Comparison of ENCODE assay signal across 8 mouse cellular contexts in genomic region chr9:61373942-61374900, GRCm38 (mm10). TPM values are rescaled to one million over a fixed set of nuclear protein-coding genes. Genes with fewer than 3 reads are reported as not detected.
A peak's percentile ranks its signal among the peaks of the same experiment; 100 is the strongest.
DNase-seq lines count a peak whose midpoint lies in the region; ATAC-seq lines count a peak whose summit lies in the region.

No protein-coding gene starts in this region.

- H3K9ac ChIP-seq in heart, embryonic 15.5 days, result peak overlapping the region; percentile 79
- H3K9ac ChIP-seq in limb, embryonic 13.5 days, result peak overlapping the region; percentile 100

- peak; percentile 36 for DNase-seq in gastrocnemius, postnatal 10 days
- DNase-seq in gastrocnemius, postnatal 36 days, result no peak
- peak; percentile 67 for DNase-seq in CD4-positive helper T cell, adult 2 months (ENCODE audit: low read depth, low spot score)
- DNase-seq in cerebellum, postnatal 14 days, result peak; percentile 69 to 70
- peak; percentile 87 for DNase-seq in neural tube, embryonic 10.5 days (ENCODE audit: extremely low spot score, low spot score)
- no peak for DNase-seq in left cerebral cortex, adult 9 months (ENCODE audit: low spot score in 2 of 2)

- no peaks in the 10 kb centered on the region for H3K36me3 ChIP-seq in heart, embryonic 15.5 days
- H3K36me3 ChIP-seq in limb, embryonic 13.5 days, result peaks cover 35% of the 10 kb centered on the region

- peak overlapping the region; percentile 94 for H3K4me2 ChIP-seq in heart, embryonic 15.5 days
- H3K4me2 ChIP-seq in limb, embryonic 13.5 days (replicated peaks), result peak overlapping the region; percentile 82

- no peak for ATAC-seq in heart, embryonic 15.5 days (replicated peaks; ENCODE audit: insufficient number of reproducible peaks, insufficient read depth, low FRiP score, low read depth)
- ATAC-seq in limb, embryonic 13.5 days (ENCODE audit: low FRiP score, low read depth), result no peak; the same call in 1 of the 2 replicates

- H3K4me3 ChIP-seq in heart, embryonic 15.5 days, result peak overlapping the region; percentile 74
- peak overlapping the region; percentile 96 for H3K4me3 ChIP-seq in limb, embryonic 13.5 days

- peaks cover 82% of the 10 kb centered on the region for H3K4me1 ChIP-seq in heart, embryonic 15.5 days (replicated peaks)
- H3K4me1 ChIP-seq in limb, embryonic 13.5 days, result peaks cover 61% of the 10 kb centered on the region

- H3K9me3 ChIP-seq in heart, embryonic 15.5 days (replicated peaks), result no peaks in the 10 kb centered on the region
- no peaks in the 10 kb centered on the region for H3K9me3 ChIP-seq in limb, embryonic 13.5 days

- WGBS in heart, embryonic 15.5 days, result 2% methylated on average over 51 of the region's 51 CpGs
- WGBS in limb, embryonic 13.5 days, result under 1% methylated on average over 51 of the region's 51 CpGs

- intact Hi-C loops in gastrocnemius, postnatal 36 days (cut with DNase I), result no loop called here

- peak overlapping the region; percentile 79; the same call in 1 of the 2 replicates for H3K27ac ChIP-seq in heart, embryonic 15.5 days
- H3K27ac ChIP-seq in limb, embryonic 13.5 days, result peak overlapping the region; percentile 99

- peaks cover 54% of the 10 kb centered on the region for H3K27me3 ChIP-seq in heart, embryonic 15.5 days
- H3K27me3 ChIP-seq in limb, embryonic 13.5 days, result no peaks in the 10 kb centered on the region

RNA-seq across cellular contexts. Expression of gene Tle3, which starts 2.1 kb away (rescaled TPM):
- total RNA-seq in gastrocnemius, postnatal 10 days (2021), result 10 to 100 TPM; 20.5 to 25.6 TPM
- 1 to 10 TPM; 6.3 to 7.0 TPM for total RNA-seq in gastrocnemius, postnatal 36 days (2021)
- polyA plus RNA-seq in heart, embryonic 15.5 days (2015; fragmentation: Nextera tagmentation; extraction: Ambion mirVana), result 7.3 and 14.3 TPM in 2 replicates
- 50.1 and 50.6 TPM in 2 replicates for polyA plus RNA-seq in limb, embryonic 13.5 days (2015; fragmentation: Nextera tagmentation; extraction: Ambion mirVana)

Comparison
In these comparisons a context has a peak if more than half of its experiments do, and no peak if none do; other contexts are left out.
1. DNase-seq: peak in gastrocnemius, postnatal 10 days (single experiment), CD4-positive helper T cell, adult 2 months (single experiment), cerebellum, postnatal 14 days (2 of 2) and neural tube, embryonic 10.5 days (single experiment); none in gastrocnemius, postnatal 36 days (0 of 2) and left cerebral cortex, adult 9 months (0 of 2).